Mouse (Mus musculus): Measurements from ENCODE around the gene Bcl2l11. TPM values are rescaled to one million over a fixed set of nuclear protein-coding genes. Genes with fewer than 3 reads are reported as not detected.

The Bcl2l11 gene
- polyA plus RNA-seq, 1 experiment from 2014 or later, result 25.0 TPM

DNA sequence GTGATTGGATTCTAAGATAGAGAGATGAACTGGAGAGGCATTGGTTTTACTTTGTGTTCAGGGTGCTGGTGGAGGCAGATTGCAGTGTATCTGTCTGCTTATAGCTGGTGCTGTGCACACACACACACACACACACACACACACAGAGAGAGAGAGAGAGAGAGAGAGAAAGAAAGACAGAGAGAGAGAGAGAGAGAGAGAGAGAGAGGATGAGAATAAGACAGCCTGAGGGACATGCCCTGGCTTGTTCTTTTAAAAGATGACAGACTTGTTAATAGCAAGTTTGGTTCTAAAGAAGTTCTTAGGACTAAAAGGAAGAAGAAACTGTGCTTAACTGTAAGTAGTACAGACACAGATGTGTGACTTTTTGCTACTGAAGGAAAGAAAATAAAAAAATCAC lies 8.0 kb downstream of the Bcl2l11 start:
- no peak for DNase-seq (ENCODE audit: low spot score)
- Histone ChIP-seq H3K9me3 (replicated peaks) (no peaks in the 10 kb centered on the region), H3K36me3 (peaks cover 99% of the 10 kb centered on the region), H3K27me3 (ENCODE audit: low read depth, poor library complexity, severe bottlenecking) (no peaks in the 10 kb centered on the region), H3K4me1 (peaks cover 42% of the 10 kb centered on the region), H3K27ac (replicated peaks) (no peak overlapping the region), H3K4me3 (no peak overlapping the region)

DNA sequence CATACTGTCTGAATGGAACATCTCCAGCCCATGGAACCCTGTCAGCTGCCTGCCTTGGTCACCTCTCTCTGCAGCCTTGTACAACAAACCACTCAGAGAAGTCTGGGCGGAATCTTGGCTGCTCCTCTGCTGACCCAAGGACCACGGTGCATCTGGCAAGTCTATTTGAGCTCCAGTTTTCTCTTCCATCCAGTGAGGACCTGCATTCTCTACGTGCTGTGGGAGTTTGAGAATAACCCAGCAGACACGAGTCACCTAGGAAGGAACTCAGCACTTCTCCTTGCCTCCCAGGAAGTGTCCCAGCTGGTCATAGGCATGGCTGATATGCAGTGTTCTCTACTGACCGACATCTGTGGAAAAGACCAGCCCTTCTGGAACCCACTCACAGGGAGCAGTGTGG lies 8.6 kb downstream of the Bcl2l11 start:
- 89% methylated on average over 5 of the region's 5 CpGs for WGBS
- no peaks in the 10 kb centered on the region for H3K9me3 ChIP-seq (replicated peaks)
- H3K27me3 ChIP-seq (ENCODE audit: low read depth, poor library complexity, severe bottlenecking), result no peaks in the 10 kb centered on the region
- H3K4me1 ChIP-seq, result peaks cover 38% of the 10 kb centered on the region
- H3K27ac ChIP-seq (replicated peaks), result no peak overlapping the region
- no peak overlapping the region for H3K4me3 ChIP-seq
- DNase-seq (ENCODE audit: low spot score), result no peak
- H3K36me3 ChIP-seq, result peaks cover 99% of the 10 kb centered on the region

DNA sequence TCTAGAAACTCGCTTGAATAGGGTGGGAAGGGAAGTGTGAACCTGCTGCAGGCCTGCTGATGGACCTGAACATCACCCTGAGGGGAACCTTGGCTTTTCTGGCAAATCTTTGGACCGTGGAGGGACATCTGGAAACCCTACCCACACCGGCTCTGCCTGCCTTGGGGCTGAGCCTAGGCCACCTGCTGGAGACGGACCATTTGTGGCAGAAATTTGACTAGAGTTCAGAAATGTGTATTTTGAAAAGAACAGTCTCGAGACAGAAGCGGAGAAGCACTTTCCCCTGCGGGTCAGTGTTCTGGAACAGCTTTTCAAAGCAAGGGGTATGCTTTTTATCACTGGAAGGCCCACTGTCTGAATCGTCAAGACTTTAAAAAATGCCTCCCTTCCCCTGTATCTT lies 9.1 kb downstream of the Bcl2l11 start:
- 85% methylated on average over 8 of the region's 8 CpGs for WGBS
- H3K27ac ChIP-seq (replicated peaks), result no peak overlapping the region
- peaks cover 37% of the 10 kb centered on the region for H3K4me1 ChIP-seq
- H3K36me3 ChIP-seq, result peaks cover 99% of the 10 kb centered on the region
- H3K4me3 ChIP-seq, result no peak overlapping the region
- no peaks in the 10 kb centered on the region for H3K27me3 ChIP-seq (ENCODE audit: low read depth, poor library complexity, severe bottlenecking)
- DNase-seq (ENCODE audit: low spot score), result no peak
- no peaks in the 10 kb centered on the region for H3K9me3 ChIP-seq (replicated peaks)

DNA sequence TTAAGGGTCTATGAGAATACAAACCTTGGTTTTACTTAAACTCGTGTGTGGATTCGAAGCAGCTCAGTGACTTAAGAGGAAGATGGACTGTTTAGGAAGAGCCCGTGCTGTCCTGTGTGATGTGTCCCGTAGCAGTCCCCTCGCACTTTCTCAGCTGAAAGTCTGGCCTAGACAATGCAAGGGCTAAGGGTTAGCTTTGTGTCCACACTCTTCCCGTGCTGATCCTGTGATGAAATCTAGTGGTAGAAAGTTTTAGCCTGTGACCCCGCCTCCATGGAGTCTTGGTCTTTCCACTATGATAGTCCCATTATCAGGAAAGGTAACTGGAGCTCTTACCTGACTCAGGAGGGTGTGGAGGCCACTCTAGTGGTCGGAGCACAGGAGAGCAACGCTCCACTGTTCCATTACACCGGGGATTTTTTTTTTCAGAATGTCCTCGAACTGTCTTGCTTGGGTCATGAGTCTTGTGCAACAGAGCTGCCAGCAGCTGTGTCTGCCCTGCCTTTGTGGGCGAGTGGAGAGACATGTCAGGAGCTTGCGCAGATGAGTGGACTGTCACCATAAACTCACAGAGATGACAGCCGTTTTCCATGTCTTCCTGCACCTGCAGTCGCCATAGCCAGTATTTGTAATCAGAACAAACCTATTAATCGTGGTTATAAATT lies 11.1 kb downstream of the Bcl2l11 start:
- H3K27ac ChIP-seq (replicated peaks), result no peak overlapping the region
- H3K36me3 ChIP-seq, result peaks cover 97% of the 10 kb centered on the region
- 89% methylated on average over 16 of the region's 16 CpGs for WGBS
- DNase-seq (ENCODE audit: low spot score), result no peak
- H3K4me3 ChIP-seq, result no peak overlapping the region
- no peaks in the 10 kb centered on the region for H3K27me3 ChIP-seq (ENCODE audit: low read depth, poor library complexity, severe bottlenecking)
- H3K4me1 ChIP-seq, result peaks cover 29% of the 10 kb centered on the region
- H3K9me3 ChIP-seq (replicated peaks), result no peaks in the 10 kb centered on the region

DNA sequence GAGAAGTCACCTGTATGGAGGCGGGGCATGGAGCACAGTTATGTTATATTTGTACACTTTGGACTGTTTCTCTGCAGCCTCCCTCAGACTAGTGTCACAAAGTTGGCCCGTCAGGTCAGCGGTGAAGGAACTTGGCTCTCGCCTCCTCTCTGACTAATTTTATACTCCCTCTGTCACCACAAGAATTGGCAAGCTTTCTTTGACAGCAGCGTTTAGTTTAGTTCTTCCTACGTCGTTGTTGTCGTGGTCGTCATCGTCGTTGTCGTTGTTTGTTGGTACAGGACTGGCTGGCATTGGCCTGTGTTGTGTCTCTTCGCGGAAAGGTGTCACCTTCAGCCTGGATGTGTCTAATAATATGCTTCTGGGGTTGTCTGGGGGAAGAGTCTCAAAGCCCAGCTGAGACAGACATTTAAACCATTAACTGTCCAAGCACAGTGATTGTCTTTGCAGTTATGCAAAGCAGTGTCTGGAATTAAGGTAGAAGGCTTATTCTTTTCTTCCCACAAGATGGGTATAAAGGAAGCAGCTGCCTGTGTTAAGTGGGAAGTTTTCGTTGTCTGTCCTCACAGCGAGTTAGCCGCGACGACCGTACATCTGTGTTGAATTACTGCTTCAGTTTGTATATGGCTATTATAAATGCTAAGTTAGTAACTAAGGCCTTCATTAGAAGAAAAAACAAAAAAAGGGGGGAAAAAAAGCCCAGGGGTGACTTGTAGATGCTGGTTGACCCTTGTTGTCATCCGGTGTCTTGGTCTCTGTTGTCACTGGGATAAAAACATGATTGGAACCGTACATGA lies 11.8 kb downstream of the Bcl2l11 start:
- Histone ChIP-seq H3K4me3 (no peak overlapping the region), H3K36me3 (peaks cover 97% of the 10 kb centered on the region), H3K9me3 (replicated peaks) (no peaks in the 10 kb centered on the region), H3K27ac (replicated peaks) (no peak overlapping the region), H3K4me1 (peaks cover 28% of the 10 kb centered on the region), H3K27me3 (ENCODE audit: low read depth, poor library complexity, severe bottlenecking) (no peaks in the 10 kb centered on the region)
- WGBS, result 89% methylated on average over 22 of the region's 22 CpGs
- no peak for DNase-seq (ENCODE audit: low spot score)

DNA sequence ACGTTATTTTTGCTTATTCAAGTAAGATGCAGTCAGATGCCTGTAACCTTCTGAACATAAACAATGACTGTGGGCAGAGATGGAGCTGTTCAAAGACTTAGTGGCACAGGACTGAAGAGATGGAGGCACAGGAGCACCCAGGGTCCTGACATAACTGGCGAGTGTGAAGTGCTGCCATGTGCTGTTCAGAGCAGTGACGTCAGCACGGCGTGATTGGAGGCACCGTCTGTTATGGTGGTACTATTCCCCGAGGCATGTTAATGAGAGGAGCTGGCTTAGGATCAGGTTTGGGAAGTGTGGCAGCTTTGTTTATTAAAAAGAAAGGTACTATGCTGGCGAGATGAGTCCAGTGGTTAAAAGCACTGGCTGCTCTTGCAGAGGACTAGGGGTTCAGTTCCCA lies 13.1 kb downstream of the Bcl2l11 start:
- H3K27me3 ChIP-seq (ENCODE audit: low read depth, poor library complexity, severe bottlenecking), result no peaks in the 10 kb centered on the region
- DNase-seq (ENCODE audit: low spot score), result no peak
- peaks cover 96% of the 10 kb centered on the region for H3K36me3 ChIP-seq
- H3K4me1 ChIP-seq, result peaks cover 26% of the 10 kb centered on the region
- no peaks in the 10 kb centered on the region for H3K9me3 ChIP-seq (replicated peaks)
- H3K4me3 ChIP-seq, result no peak overlapping the region
- H3K27ac ChIP-seq (replicated peaks), result no peak overlapping the region
- WGBS, result 86% methylated on average over 8 of the region's 8 CpGs

DNA sequence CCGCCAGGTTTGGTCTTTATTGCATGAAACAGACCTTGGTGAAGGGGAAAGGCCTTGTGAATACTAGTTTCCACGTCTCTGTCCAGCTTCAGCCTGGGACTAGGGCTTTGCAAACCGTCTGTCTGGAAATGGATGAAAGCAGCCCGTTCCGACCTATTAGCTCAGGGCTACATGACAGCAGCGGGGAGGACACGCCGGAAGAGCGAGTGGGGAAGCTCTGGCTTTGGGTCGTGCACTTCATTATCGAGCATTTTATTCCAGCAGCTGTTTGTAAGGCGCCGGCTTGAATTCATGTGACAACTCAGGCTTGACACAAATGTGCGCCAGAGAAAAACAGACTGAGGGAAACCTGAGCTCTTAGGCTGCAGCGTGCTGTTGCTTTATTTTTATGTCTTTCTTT lies 13.9 kb downstream of the Bcl2l11 start:
- WGBS, result 81% methylated on average over 15 of the region's 15 CpGs
- Histone ChIP-seq H3K27me3 (ENCODE audit: low read depth, poor library complexity, severe bottlenecking) (no peaks in the 10 kb centered on the region), H3K4me1 (peaks cover 25% of the 10 kb centered on the region), H3K4me3 (no peak overlapping the region), H3K36me3 (peaks cover 95% of the 10 kb centered on the region), H3K27ac (replicated peaks) (peak overlapping the region; percentile 49; the same call in 1 of the 2 replicates), H3K9me3 (replicated peaks) (no peaks in the 10 kb centered on the region)
- no peak for DNase-seq (ENCODE audit: low spot score)

DNA sequence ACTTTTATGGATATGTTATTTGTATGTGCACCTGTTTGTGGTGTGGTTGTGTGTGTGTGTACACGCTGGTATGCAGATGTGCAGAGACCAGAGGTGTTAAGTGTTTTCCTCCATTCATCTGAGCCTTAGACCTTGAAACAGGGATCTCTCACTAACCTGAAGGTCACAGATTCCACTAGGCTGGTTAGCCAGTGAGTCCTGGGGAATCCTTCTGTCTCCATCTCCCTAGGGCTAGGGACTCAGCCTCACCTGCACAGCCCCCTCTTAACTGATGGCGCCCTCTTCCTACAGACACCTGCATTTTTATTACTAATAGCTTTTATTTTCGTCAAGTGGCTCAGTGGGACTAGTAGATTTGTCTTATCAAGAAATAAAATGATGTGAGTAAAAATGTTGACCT lies 14.3 kb downstream of the Bcl2l11 start:
- no peaks in the 10 kb centered on the region for H3K9me3 ChIP-seq (replicated peaks)

DNA sequence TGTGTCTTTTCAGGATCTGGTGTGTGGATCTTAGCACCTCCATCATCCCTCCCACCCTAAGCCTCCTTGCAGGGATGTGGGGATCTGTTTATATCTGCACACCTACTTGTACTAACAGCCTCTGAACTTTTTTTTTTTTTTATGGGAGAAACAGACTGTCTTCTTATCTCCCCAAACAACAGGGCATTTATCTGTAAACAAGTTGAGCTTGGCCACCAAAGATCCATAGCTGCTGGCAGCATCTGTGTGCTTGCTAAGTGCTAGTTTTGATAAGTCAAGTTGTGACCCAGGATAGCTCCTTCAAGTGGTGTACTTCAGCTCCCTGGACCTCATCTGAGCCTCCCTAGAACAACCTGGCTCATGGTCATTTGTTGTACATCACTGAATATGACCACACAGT lies 18.2 kb downstream of the Bcl2l11 start:
- Histone ChIP-seq H3K4me1 (peaks cover 7% of the 10 kb centered on the region), H3K27me3 (ENCODE audit: low read depth, poor library complexity, severe bottlenecking) (no peaks in the 10 kb centered on the region), H3K27ac (replicated peaks) (no peak overlapping the region), H3K9me3 (replicated peaks) (no peaks in the 10 kb centered on the region), H3K36me3 (peaks cover 88% of the 10 kb centered on the region), H3K4me3 (no peak overlapping the region)
- DNase-seq (ENCODE audit: low spot score), result no peak

More for the DNA sequence above, 14.3 kb downstream of the Bcl2l11 start:
- no peak overlapping the region for H3K4me3 ChIP-seq
- H3K36me3 ChIP-seq, result peaks cover 91% of the 10 kb centered on the region
- DNase-seq (ENCODE audit: low spot score), result no peak
- no peaks in the 10 kb centered on the region for H3K27me3 ChIP-seq (ENCODE audit: low read depth, poor library complexity, severe bottlenecking)
- peaks cover 21% of the 10 kb centered on the region for H3K4me1 ChIP-seq
- H3K27ac ChIP-seq (replicated peaks), result no peak overlapping the region
- 84% methylated on average over 3 of the region's 3 CpGs for WGBS

DNA sequence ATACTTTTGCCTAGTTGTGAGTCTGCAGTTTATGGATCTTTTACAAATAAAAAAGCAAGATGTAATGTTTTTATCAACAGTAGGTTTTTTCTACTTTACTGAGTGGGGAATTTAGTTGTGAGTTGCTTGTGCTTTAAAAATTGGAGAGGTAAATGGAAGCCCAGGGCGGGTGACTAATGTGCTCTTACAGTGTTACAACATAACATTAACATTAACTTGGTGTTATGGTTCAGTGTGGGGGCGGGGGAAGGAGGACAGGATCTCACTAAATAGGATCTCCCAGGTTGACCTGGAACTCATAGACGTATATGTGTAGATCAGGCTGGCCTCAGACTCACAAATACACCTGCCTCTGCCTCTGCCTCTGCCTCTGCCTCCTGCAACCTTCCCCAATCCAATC lies 19.6 kb downstream of the Bcl2l11 start:
- Histone ChIP-seq H3K27ac (replicated peaks) (no peak overlapping the region), H3K36me3 (peaks cover 89% of the 10 kb centered on the region), H3K27me3 (ENCODE audit: low read depth, poor library complexity, severe bottlenecking) (no peaks in the 10 kb centered on the region), H3K9me3 (replicated peaks) (no peaks in the 10 kb centered on the region), H3K4me3 (no peak overlapping the region), H3K4me1 (no peaks in the 10 kb centered on the region; the same call in 1 of the 2 replicates)
- no peak for DNase-seq (ENCODE audit: low spot score)
- 94% methylated on average over 3 of the region's 3 CpGs for WGBS

DNA sequence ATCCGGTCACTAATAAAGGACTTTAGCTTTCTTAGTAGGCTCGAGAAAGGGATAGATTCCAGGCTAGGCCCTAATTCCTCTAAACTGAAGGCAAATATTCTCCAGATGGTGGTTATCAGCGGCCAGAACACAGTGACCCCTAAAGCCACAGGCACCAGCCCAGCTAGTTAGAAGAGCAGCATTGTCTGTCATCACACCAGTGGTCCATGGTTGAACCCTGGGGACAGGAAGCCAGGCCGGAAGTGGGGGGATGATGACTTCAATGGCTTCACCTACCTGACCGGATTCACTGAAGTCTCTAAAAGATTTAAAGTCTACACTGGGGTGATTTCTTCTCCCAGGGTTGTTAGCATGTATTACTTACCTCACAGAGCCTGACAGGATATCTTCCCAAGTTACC lies 23.8 kb downstream of the Bcl2l11 start:
- Histone ChIP-seq H3K4me1 (peaks cover 6% of the 10 kb centered on the region; the same call in 1 of the 2 replicates), H3K27ac (replicated peaks) (no peak overlapping the region), H3K36me3 (peaks cover 89% of the 10 kb centered on the region), H3K27me3 (ENCODE audit: low read depth, poor library complexity, severe bottlenecking) (no peaks in the 10 kb centered on the region), H3K9me3 (replicated peaks) (no peaks in the 10 kb centered on the region), H3K4me3 (no peak overlapping the region)
- no peak for DNase-seq (ENCODE audit: low spot score)
- 88% methylated on average over 5 of the region's 5 CpGs for WGBS

DNA sequence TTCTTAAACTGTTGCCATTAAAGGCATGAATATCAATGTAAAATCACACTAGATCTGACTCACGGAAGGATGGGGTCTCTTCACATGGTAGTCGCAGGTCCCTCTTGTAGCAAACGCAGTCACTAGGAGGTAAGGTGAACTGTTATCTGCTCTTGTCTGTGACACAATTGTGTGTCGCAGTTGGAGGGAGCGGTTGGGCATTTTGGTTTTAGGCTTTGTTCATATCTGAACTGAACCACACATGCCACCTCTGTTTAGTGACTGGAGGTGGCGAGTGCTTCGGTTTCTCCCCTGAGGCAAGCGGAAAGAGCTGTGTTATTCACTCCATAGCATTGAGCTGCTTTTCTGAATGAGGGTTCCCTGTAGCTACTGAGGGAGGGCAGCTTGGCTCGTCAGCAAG lies 26.4 kb downstream of the Bcl2l11 start:
- H3K36me3 ChIP-seq, result peaks cover 97% of the 10 kb centered on the region
- H3K27me3 ChIP-seq (ENCODE audit: low read depth, poor library complexity, severe bottlenecking), result no peaks in the 10 kb centered on the region
- no peaks in the 10 kb centered on the region for H3K9me3 ChIP-seq (replicated peaks)
- peaks cover 24% of the 10 kb centered on the region for H3K4me1 ChIP-seq
- H3K4me3 ChIP-seq, result no peak overlapping the region
- H3K27ac ChIP-seq (replicated peaks), result no peak overlapping the region
- WGBS, result 94% methylated on average over 9 of the region's 9 CpGs
- DNase-seq (ENCODE audit: low spot score), result no peak

DNA sequence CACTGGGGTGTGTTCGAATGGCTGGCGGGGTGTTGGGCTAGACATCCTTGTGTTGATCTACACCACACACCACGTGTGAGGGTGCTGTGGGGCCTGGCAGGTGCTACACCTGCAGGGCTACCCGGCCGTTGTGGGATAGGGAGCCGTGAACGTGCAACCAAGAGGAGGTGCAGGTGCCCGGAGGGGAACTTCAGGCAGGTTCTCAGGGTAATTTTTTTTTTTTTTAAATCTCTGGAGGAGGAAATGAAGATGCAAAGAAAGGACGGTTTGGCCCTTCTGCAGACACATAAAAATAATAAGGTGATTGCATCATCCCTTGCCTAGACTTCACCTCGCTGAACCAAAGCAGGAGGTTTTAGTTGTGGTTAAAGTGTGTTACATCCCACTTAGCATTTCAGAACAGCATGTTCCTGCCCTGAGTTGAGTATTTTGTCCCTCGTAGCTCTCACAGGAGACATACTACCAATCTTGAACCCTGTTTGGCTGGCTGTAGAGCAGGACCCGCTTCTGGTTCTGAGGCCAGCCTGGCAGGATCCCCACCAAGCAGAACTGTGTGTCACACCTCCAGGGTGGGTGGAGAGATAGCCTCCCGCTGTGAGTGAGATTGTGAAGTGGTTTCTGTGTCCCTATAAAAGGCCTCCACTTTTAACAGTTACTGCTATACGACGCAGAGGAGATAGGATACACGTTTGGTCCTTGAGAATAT lies 27.2 kb downstream of the Bcl2l11 start:
- Histone ChIP-seq H3K27ac (replicated peaks) (no peak overlapping the region), H3K36me3 (peaks cover 97% of the 10 kb centered on the region), H3K27me3 (ENCODE audit: low read depth, poor library complexity, severe bottlenecking) (no peaks in the 10 kb centered on the region), H3K4me1 (peaks cover 28% of the 10 kb centered on the region), H3K9me3 (replicated peaks) (no peaks in the 10 kb centered on the region), H3K4me3 (no peak overlapping the region)
- 93% methylated on average over 16 of the region's 16 CpGs for WGBS
- no peak for DNase-seq (ENCODE audit: low spot score)

All from midbrain, embryonic 10.5 days (tissue).